Mouse (Mus musculus) CD4-positive, CD25-positive, alpha-beta regulatory T cell, adult 4 months (primary cell): ENCODE measurements around the gene Ccl26. TPM values are rescaled to one million over a fixed set of nuclear protein-coding genes. Genes with fewer than 3 reads are reported as not detected.

Source experiments
- ATAC-seq: one replicate; pipeline ENCODE4 v1.8.0; 2017
- polyA plus RNA-seq, 2 experiments: library from polyadenylated mRNA; unstranded; fragments of 100-300 nt; shearing (Covaris generic); gene quantifications; one replicate each; pipeline ENCODE4 v1.2.1; 2017

The Ccl26 gene
- polyA plus RNA-seq, 2 experiments from 2014 or later = not detected

DNA sequence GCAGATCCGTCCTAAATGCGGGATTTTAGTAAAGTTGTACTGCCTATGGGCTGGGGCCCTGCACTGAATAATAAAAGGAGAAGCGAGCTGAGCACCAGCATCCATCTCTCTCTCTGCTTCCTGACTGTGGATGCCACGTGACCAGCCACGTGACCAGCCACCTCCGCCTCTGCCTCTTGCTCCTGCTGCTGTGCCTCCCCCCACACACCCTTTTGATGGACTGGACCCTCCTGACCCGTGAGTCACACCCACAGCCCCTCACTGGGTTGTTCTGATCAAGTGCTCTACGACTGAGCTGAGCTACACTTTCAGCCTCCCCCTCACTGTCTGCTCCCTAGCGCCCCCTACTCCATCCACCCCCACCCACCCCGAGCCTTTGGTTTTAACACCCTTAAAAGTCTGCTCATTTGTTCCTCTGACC is 25.6 kb downstream of the Ccl26 start:
- peak; percentile 64 for ATAC-seq

DNA sequence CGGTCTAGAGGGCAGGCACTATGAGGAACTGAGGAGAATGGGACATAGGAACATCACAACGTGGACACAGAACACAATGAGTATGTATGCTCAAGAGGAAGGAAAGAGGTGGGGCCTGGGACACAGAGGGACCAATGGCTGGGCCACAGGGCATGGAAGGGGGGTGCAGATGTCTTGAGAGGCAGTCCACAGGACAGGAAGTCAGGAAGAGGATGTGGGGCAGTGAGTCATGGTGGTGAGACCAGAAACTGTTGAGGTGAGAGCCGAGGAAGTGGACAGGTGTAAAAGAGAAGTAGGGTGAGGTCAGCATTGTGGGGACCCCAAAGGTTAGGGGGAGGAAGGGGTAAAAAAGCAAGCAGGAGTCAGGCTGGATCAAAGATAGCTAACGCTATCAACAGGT is 26.0 kb downstream of the Ccl26 start:
- peak; percentile 93 for ATAC-seq

DNA sequence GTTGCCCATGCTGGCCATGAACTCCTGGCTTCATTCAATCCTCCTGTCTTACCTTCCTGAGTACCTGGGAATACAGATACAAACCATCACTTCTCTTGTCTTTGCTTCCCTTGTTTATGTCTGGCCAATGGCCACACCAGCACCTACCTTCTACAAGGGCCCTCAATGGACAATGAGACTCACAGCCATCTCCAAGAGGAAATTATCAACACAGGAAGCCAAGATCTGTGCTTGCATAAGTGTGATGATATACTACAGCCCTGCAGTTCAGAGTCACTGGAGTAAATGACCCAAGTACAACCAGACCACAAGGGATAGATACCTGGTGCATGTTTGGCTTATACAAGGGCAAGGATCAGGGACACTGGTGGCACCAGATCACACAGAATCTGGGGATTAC is 27.5 kb downstream of the Ccl26 start:
- ATAC-seq = no peak

DNA sequence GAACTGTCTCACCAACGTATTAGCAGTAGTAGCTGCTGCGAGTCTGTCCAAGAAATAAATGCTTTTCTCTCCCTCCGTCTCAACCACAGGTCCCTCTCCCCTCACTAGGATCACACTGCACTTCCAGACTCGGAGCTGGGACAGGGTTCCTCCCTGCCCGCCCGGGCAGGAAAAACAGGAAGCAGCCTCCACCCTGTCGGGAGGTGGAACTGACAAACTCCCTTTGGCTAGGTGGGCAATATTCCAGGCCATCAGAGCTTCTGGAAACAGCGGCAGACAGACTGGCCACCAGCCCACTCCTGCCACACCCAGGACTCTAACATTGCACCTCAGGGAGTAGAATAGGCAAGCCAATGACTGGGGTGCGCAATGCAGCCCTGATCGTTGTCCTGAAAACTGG is 29.9 kb downstream of the Ccl26 start:
- ATAC-seq = no peak

DNA sequence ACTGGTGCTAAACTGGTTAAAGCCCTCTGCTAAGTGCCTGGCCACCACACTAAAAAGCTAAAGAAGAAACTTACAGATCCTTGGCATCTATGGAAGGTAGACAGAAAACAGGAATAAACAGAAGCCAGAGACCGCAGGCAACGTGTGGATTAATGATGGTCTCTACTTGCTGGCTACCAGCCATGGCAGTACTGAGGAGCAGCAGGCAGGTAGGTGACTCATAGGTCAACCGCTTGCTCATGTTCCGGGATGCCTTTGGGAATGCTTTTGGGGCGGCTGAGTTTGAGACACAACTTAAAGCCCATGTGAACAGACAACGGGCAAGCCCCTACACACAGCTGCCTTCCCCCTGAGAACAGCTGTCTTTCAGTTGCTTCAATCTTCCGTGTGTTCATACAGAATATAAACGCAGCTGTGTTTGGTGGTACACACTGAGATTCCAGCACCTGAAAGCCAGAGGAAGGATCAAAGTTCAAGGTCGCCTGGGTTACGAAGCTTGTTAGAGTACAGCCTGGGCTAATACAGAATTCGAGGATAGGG is 32.0 kb downstream of the Ccl26 start:
- no peak for ATAC-seq

DNA sequence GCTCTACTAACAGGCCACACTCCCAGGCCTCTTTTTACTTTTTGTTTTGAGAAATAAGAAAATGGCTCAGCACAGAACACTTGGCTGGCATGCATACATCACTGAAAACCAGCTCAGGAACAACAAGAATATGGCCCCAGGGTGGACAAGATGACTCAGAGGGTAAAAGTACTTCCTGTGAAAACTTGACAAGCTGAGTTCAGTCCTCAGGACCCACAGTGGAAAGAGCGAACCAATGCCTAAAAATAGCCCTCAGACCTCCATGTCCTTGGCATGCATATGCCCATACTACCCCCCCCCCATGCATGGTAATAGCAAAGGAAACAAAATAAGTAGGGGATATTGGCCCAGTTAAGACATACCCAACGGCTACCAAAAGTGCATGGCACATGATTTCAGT is 33.4 kb downstream of the Ccl26 start:
- ATAC-seq = no peak

DNA sequence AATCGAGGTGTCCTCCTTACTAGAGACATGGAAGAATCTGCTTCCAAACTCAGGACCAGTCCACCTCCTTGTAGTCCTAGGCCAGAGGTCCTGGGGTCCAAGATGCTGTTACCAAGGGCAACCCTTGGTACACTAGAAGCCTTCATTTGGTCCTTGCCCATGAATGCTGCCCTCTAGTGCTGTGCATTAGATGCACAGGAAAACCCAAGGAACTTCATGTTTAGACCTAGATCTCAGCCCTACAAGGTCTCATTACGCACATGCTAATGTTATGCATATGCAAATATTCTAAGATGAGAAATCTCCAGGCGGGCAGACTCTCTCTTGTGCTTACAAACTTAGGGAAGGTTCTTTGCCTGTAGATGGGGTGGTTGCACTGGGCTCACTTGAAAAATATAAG is 34.1 kb downstream of the Ccl26 start:
- ATAC-seq = no peak

DNA sequence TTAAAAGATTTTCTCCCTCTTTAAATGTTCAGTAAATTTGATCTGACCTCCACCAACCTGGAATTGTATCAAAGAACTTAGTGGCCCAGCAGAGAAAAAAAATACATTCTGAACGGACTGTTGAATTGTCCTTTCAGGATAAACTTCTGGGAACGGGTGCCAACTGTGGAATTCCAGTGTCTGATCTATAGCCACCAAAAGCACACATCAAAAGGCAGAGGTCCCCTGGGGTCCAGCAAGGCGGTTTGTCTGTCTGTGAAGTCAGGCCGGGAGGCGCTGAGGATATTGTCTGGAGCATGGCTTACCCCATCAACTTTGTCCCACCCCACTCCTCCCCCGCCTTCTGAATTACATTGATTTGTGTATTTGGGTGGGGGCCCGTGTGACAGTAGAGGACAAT is 35.4 kb downstream of the Ccl26 start:
- no peak for ATAC-seq

DNA sequence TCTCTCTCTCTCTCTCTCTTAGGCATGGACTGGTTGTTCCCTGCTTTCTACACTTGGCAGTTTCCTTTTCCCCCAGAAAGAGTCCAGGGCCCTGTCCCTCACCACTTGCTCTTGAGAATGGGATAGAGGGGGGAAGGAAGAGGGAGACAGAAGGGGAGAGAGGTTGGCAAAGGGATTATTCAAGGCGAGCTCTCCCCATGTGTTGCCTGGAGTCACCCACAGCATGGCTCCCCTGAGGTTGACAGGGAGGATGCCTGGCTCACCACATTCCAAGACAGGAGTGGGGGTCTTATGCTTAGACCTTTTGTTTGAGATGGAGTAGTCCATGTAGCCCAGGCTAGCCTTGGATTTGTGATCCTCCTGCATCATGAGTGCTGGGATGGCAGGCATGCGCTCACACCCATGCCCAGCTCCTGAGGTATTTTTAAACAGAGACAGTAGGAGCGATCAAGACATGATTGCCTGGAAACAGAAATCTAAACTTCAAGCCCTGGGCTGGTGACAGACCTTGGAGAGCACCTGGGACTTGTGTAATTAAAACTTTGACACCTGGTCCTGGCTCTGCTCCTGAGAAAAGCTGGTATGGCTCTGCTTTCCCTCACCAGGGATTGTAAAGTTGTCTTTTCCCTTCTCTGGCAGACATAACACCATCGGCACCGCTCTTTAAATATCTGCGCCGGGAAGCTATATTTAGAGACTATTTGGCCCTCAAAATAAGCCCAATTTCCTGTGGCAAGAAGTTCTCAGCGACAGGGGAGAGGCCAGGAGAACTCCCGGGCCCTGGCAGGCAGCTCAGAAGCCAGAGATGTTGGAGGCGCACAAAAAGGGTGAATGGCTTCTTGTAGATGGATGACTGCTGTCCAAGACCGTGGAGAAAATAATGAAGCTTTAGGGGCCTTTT is 38.5 kb downstream of the Ccl26 start:
- no peak for ATAC-seq

DNA sequence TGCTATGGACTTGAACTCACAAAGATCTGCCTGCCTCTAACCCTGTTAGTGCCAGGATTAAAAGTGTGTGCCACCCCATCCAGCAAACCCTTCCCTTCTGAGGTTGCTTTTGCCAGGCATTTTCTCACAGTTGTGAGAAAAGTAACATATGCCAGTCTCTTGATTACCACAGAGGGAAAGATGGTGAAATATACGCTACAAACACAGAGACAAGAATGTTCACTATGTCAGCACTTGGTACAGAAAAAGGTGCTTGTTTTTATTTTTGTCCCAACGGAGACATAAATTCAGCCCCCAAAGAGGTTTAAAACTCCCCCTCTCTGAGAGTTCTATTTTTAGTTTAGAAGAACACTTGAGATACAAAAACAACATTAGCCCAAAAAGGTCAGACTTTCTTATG is 39.3 kb downstream of the Ccl26 start:
- no peak for ATAC-seq

DNA sequence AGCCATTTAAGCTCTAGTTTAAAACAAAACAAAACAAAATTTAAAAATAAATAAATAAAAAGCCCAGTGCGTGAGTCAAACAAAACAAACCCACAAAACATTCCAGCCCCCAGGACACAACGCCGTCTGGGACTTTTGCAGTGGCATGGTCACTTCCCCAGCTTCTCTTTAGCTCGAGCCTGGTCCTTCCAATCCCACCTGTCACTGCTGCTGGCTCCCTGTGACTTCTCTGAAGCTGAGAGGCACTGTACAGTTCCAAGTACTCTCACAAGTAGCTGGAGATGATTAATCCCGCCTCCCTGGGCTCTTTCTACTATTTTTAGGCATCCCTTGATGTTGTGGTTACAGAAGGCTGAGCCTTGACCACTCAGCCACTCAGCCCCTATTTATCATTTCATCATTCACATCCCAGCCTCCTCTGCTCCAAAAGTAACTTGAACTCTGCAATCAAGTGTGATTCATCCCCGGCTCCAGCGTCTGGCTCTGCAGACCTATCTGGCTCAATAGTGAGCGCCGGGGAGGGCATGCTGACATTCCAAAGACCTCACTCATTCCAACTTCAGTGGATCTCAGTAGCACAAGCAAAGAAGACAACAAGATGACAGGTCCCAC is 41.2 kb downstream of the Ccl26 start:
- ATAC-seq = no peak

DNA sequence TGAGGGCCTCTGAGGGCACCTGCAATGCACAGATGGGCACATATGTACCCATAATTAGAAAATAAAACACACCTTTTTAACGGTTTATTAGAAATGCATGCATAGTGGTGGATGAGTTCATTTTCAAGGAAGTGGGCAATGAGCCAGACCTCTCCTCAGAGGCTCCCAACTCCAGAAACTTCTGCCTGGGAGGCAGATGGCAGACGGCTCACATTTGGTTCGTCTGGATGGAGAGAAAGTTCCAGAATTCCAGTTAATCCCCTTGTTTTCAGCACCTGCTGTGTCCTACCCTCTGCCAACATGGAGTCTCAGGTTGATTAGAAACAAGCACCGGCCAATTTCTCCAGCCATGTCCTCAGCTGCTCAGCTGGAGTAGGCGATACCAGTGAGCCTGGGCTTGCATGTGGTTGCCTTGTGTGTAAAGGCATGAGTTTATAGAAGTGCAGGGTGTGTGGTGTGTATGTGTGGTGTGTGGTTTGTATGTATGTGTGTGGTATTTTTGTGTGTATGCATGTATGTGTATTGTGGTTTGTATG is 46.0 kb downstream of the Ccl26 start:
- ATAC-seq = no peak

DNA sequence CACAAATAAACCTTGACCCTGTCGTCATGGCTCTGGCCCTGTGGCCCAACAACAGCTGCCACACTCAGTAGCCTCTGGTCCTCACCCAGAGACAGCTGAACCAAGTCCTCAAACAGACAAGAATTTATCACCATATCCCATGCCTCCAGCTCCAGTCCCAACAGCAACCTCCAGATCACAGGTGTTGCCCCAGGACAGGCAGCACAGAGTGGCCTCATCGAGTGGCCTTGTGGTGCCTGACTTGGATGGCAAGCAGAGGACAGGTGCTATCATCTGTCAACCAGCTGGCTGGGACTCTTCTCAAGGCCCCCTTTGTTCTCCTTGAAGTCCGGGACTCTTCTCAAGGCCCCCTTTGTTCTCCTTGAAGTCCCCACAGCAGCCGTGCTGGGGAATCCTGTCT is 50.2 kb downstream of the Ccl26 start:
- ATAC-seq = no peak

DNA sequence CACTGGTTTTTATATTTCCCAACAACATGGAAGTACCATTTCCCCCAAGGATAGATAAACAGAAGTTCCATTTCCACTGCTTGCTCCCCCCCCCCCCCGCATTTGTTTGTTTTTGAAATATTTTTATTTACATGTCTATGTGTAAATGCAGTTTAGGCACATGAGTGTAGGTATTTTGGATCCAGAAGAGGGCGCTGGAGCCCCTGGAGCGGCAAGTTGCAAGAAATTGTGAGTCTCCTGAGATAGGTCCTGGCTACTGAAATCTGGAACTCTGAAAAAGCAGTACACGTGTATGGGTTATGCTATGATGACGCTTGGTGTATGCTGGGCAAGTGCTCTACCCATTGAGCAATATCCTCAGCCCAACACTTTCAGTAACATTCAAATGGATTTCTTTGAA is 52.3 kb downstream of the Ccl26 start:
- no peak for ATAC-seq

Other genes starting within 250 kb of the Ccl26 start
- gene Fkbp6, start 213.5 kb downstream of the Ccl26 start, polyA plus RNA-seq = not detected
- not detected for gene Trim50, start 210.3 kb downstream of the Ccl26 start, polyA plus RNA-seq
- gene Nsun5, start 193.6 kb downstream of the Ccl26 start, polyA plus RNA-seq = 10 to 100 TPM; 24.7 to 29.1 TPM
- gene Pom121, start 169.0 kb downstream of the Ccl26 start, polyA plus RNA-seq = 10 to 100 TPM; 12.2 to 20.4 TPM
- gene Hip1, start 18.4 kb downstream of the Ccl26 start, polyA plus RNA-seq = 1 to 10 TPM; 5.4 to 7.4 TPM
- not detected for gene Ccl24, start 9.5 kb upstream of the Ccl26 start, polyA plus RNA-seq
- 10 to 100 TPM; 17.6 to 36.8 TPM for gene Rhbdd2, start 69.0 kb upstream of the Ccl26 start, polyA plus RNA-seq
- 10 to 100 TPM; 28.9 to 69.0 TPM for gene Por, start 106.5 kb upstream of the Ccl26 start, polyA plus RNA-seq
- 10 to 100 TPM; 40.0 to 52.4 TPM for gene Tmem120a, start 180.9 kb upstream of the Ccl26 start, polyA plus RNA-seq
- 1 to 10 TPM in 1 of 2 experiments, under 1 TPM in 1; 0.61 to 1.1 TPM for gene Styxl1, start 214.8 kb upstream of the Ccl26 start, polyA plus RNA-seq
- gene Mdh2, start 214.9 kb upstream of the Ccl26 start, polyA plus RNA-seq = 100 to 1,000 TPM; 657 to 753 TPM
- gene Srrm3, start 243.3 kb upstream of the Ccl26 start, polyA plus RNA-seq = not detected